Mouse (Mus musculus) midbrain, embryonic 16.5 days (tissue): ENCODE data around the gene Etl4. TPM values are rescaled to one million over a fixed set of nuclear protein-coding genes. Genes with fewer than 3 reads are reported as not detected.
A peak's percentile ranks its signal among the peaks of the same experiment; 100 is the strongest.

ENCODE experiments used
- ATAC-seq: fragments of 200-750 bp; cut with Nextera tagmentation; 2 replicates; pipeline ENCODE4 v1.8.0; 2017; ENCODE audit warnings: moderate TSS enrichment
- H3K27ac ChIP-seq: fragments of 300-500 bp; sonication (generic); 2 replicates; pipeline ENCODE4 v1.5.1; 2014; ENCODE audit warnings: mild to moderate bottlenecking, low read length, mixed read lengths
- H3K27me3 ChIP-seq: fragments of 300-500 bp; sonication (generic); 2 replicates; pipeline ENCODE4 v1.6.1; 2014; ENCODE audit warnings: low read depth, low read length, mixed read lengths; ENCODE audit not compliant: control insufficient read depth, insufficient read depth
- H3K36me3 ChIP-seq: fragments of 300-500 bp; sonication (generic); 2 replicates; pipeline ENCODE4 v1.6.1; 2014; ENCODE audit warnings: mild to moderate bottlenecking, low read length, moderate library complexity, mixed read lengths; ENCODE audit not compliant: control insufficient read depth, insufficient read depth
- H3K4me1 ChIP-seq: fragments of 300-500 bp; sonication (generic); 2 replicates; pipeline ENCODE4 v1.6.1; 2014; ENCODE audit warnings: mild to moderate bottlenecking, low read length, mixed read lengths; ENCODE audit not compliant: control insufficient read depth, insufficient read depth
- H3K4me2 ChIP-seq: fragments of 300-500 bp; sonication (generic); 2 replicates; pipeline ENCODE4 v1.6.1; 2014; ENCODE audit warnings: mild to moderate bottlenecking, low read length, mixed read lengths
- H3K4me3 ChIP-seq: fragments of 300-500 bp; sonication (generic); 2 replicates; pipeline ENCODE4 v1.5.1; 2014; ENCODE audit warnings: low read depth, mild to moderate bottlenecking, low read length, moderate library complexity, mixed read lengths
- H3K9ac ChIP-seq: fragments of 300-500 bp; sonication (generic); 2 replicates; pipeline ENCODE4 v1.6.1; 2014; ENCODE audit warnings: low read depth, low read length, mixed read lengths
- H3K9me3 ChIP-seq: fragments of 300-500 bp; sonication (generic); replicated peaks from 2 replicates; pipeline ENCODE4 v1.6.1; 2014; ENCODE audit warnings: mild to moderate bottlenecking, low read length, mixed read lengths; ENCODE audit not compliant: control insufficient read depth, poor library complexity, severe bottlenecking
- WGBS: fragments of 180-500 bp; shearing (Covaris S2); extraction: QIAGEN DNeasy Blood & Tissue Kit; methylation state at CpG from one replicate; pipeline ENCODE4 v1.1.7; 2014; 5-methylcytosine and 5-hydroxymethylcytosine counted together
- polyA plus RNA-seq: library from polyadenylated mRNA; unstranded; fragments of >200 nt; fragmentation: Nextera tagmentation; extraction: Ambion mirVana; gene quantifications from 2 replicates; pipeline ENCODE4 v1.2.1, GENCODE M21; 2015

Gene Etl4
- polyA plus RNA-seq = 3.5 and 4.9 TPM in 2 replicates

GRCm38 (mm10) chr2:19909171-19909899, at the start of gene Etl4:
Gene Etl4 (plus strand): TSS chr2:19909780.
- Histone ChIP-seq H3K9ac (peak within 1 kb of the TSS; percentile 69), H3K4me2 (peak within 1 kb of the TSS; percentile 96), H3K4me1 (peaks cover 8% of the 10 kb centered on the region), H3K36me3 (no peaks in the 10 kb centered on the region), H3K27ac (no peak within 1 kb of the TSS), H3K9me3 (no peaks in the 10 kb centered on the region), H3K4me3 (peak within 1 kb of the TSS; percentile 50), H3K27me3 (peaks cover 10% of the 10 kb centered on the region)
- under 1% methylated on average over 32 of the region's 37 CpGs for WGBS
- peak; percentile 97 for ATAC-seq

GRCm38 (mm10) chr2:19869167-19869566, 40.4 kb upstream of the Etl4 start:
- peak; percentile 68 for ATAC-seq
- no peaks in the 10 kb centered on the region for H3K4me1 ChIP-seq
- H3K9me3 ChIP-seq = no peaks in the 10 kb centered on the region
- H3K36me3 ChIP-seq = no peaks in the 10 kb centered on the region
- H3K27ac ChIP-seq = no peak overlapping the region
- H3K4me2 ChIP-seq = no peak overlapping the region
- no peak overlapping the region for H3K9ac ChIP-seq
- no peaks in the 10 kb centered on the region for H3K27me3 ChIP-seq
- H3K4me3 ChIP-seq = no peak overlapping the region

- H3K27me3 ChIP-seq = no peaks in the 10 kb centered on the region
- H3K27ac ChIP-seq = no peak overlapping the region
- H3K4me1 ChIP-seq = no peaks in the 10 kb centered on the region
- H3K9ac ChIP-seq = no peak overlapping the region
- H3K4me2 ChIP-seq = no peak overlapping the region
- ATAC-seq = no peak
- no peak overlapping the region for H3K4me3 ChIP-seq
- 85% methylated on average over 1 of the region's 1 CpGs for WGBS
- no peaks in the 10 kb centered on the region for H3K36me3 ChIP-seq
- no peaks in the 10 kb centered on the region for H3K9me3 ChIP-seq
These were observed 37.7 kb upstream of the Etl4 start for GRCm38 (mm10) chr2:19871881-19872280.

- no peak for ATAC-seq
These were observed 18.7 kb upstream of the Etl4 start for GRCm38 (mm10) chr2:19890875-19891274.

GRCm38 (mm10) chr2:19909900-19910780, 560 bp downstream of the Etl4 start:
- WGBS = under 1% methylated on average over 29 of the region's 31 CpGs
- Histone ChIP-seq H3K36me3 (no peaks in the 10 kb centered on the region), H3K9me3 (no peaks in the 10 kb centered on the region), H3K4me3 (peak overlapping the region; percentile 50), H3K27me3 (peaks cover 10% of the 10 kb centered on the region), H3K4me1 (peaks cover 8% of the 10 kb centered on the region), H3K27ac (no peak overlapping the region), H3K9ac (peak overlapping the region; percentile 69), H3K4me2 (peak overlapping the region; percentile 96)
- ATAC-seq = peak; percentile 75

More at GRCm38 (mm10) chr2:19890875-19891274, 18.7 kb upstream of the Etl4 start:
- Histone ChIP-seq H3K27ac (no peak overlapping the region), H3K4me1 (no peaks in the 10 kb centered on the region), H3K27me3 (no peaks in the 10 kb centered on the region), H3K36me3 (no peaks in the 10 kb centered on the region), H3K9me3 (no peaks in the 10 kb centered on the region), H3K4me3 (no peak overlapping the region), H3K4me2 (no peak overlapping the region), H3K9ac (no peak overlapping the region)
- WGBS = 52% methylated on average over 4 of the region's 4 CpGs

GRCm38 (mm10) chr2:19910781-19911175, 1.2 kb downstream of the Etl4 start:
- peak overlapping the region; percentile 17 for H3K4me3 ChIP-seq
- H3K9me3 ChIP-seq = no peaks in the 10 kb centered on the region
- H3K9ac ChIP-seq = no peak overlapping the region
- no peak for ATAC-seq
- H3K4me1 ChIP-seq = peaks cover 8% of the 10 kb centered on the region
- H3K27ac ChIP-seq = no peak overlapping the region
- peak overlapping the region; percentile 96 for H3K4me2 ChIP-seq
- 3% methylated on average over 8 of the region's 8 CpGs for WGBS
- peaks cover 10% of the 10 kb centered on the region for H3K27me3 ChIP-seq
- no peaks in the 10 kb centered on the region for H3K36me3 ChIP-seq

- Histone ChIP-seq H3K36me3 (no peaks in the 10 kb centered on the region), H3K27me3 (no peaks in the 10 kb centered on the region), H3K4me1 (no peaks in the 10 kb centered on the region), H3K4me3 (no peak overlapping the region), H3K4me2 (no peak overlapping the region), H3K27ac (no peak overlapping the region), H3K9me3 (no peaks in the 10 kb centered on the region), H3K9ac (no peak overlapping the region)
- 26% methylated on average over 6 of the region's 6 CpGs for WGBS
- no peak for ATAC-seq
These were observed 9.6 kb downstream of the Etl4 start for GRCm38 (mm10) chr2:19919190-19919589.

GRCm38 (mm10) chr2:19930009-19930408, 20.4 kb downstream of the Etl4 start:
- no peak overlapping the region for H3K4me3 ChIP-seq
- H3K4me2 ChIP-seq = no peak overlapping the region
- H3K27me3 ChIP-seq = no peaks in the 10 kb centered on the region
- H3K4me1 ChIP-seq = no peaks in the 10 kb centered on the region
- H3K9me3 ChIP-seq = no peaks in the 10 kb centered on the region
- H3K9ac ChIP-seq = no peak overlapping the region
- 92% methylated on average over 1 of the region's 1 CpGs for WGBS
- ATAC-seq = no peak
- no peak overlapping the region for H3K27ac ChIP-seq
- no peaks in the 10 kb centered on the region for H3K36me3 ChIP-seq

GRCm38 (mm10) chr2:19933836-19934235, 24.3 kb downstream of the Etl4 start:
- H3K27me3 ChIP-seq = no peaks in the 10 kb centered on the region
- no peak overlapping the region for H3K4me2 ChIP-seq
- H3K4me3 ChIP-seq = no peak overlapping the region
- H3K9me3 ChIP-seq = no peaks in the 10 kb centered on the region
- H3K9ac ChIP-seq = no peak overlapping the region
- ATAC-seq = no peak
- H3K4me1 ChIP-seq = no peaks in the 10 kb centered on the region
- no peak overlapping the region for H3K27ac ChIP-seq
- WGBS = 75% methylated on average over 1 of the region's 1 CpGs
- no peaks in the 10 kb centered on the region for H3K36me3 ChIP-seq
